Mouse (Mus musculus): ENCODE measurements at regions not wholly inside any gene's neighbourhood (a gene's known extent, or its start where the extent isn't known, plus 50 kb on each side); places are given as distances from the start of the nearest gene placed in this dataset.
A peak's percentile ranks its signal among the peaks of the same experiment; 100 is the strongest.
"Not testable (repeated sequence)": the region's sequence is repeated elsewhere in the genome, so short reads cannot be mapped to it uniquely, and the experiment has no call there.

GRCm38 (mm10) chr2:51767507-51768135 lies 140.3 kb downstream of the Tas2r134 start:
- WGBS = 70% methylated on average over 4 of the region's 4 CpGs
- H3K27ac ChIP-seq (replicated peaks; ENCODE audit: low read depth, low read length) = no peak overlapping the region

GRCm38 (mm10) chr2:51768298-51769271 lies 141.3 kb downstream of the Tas2r134 start:
- Histone ChIP-seq H3K9ac (replicated peaks; ENCODE audit: low read length) (no peak overlapping the region), H3K36me3 (ENCODE audit: control insufficient read depth, insufficient read depth, low read length) (no peaks in the 10 kb centered on the region), H3K4me2 (ENCODE audit: low read length) (no peak overlapping the region), H3K9me3 (ENCODE audit: control insufficient read depth, low read length) (no peaks in the 10 kb centered on the region), H3K27ac (replicated peaks; ENCODE audit: low read depth, low read length) (0 out of 2 replicates have a peak overlapping the region, but pooled peaks have one; percentile 8), H3K27me3 (ENCODE audit: control insufficient read depth, insufficient read depth, low read length) (no peaks in the 10 kb centered on the region), H3K4me1 (ENCODE audit: control insufficient read depth, insufficient read depth, low read length) (peaks cover 7% of the 10 kb centered on the region; the same call in 1 of the 2 replicates), H3K4me3 (replicated peaks; ENCODE audit: low read depth, low read length) (no peak overlapping the region)
- DNase-seq = peak; percentile 66
- WGBS = 56% methylated on average over 12 of the region's 12 CpGs
- ATAC-seq (ENCODE audit: low FRiP score, low TSS enrichment) = peak; percentile 58; the same call in 1 of the 2 replicates

More at GRCm38 (mm10) chr2:51767507-51768135, 140.3 kb downstream of the Tas2r134 start:
- H3K9me3 ChIP-seq (ENCODE audit: control insufficient read depth, low read length) = no peaks in the 10 kb centered on the region
- H3K4me3 ChIP-seq (replicated peaks; ENCODE audit: low read depth, low read length) = no peak overlapping the region
- DNase-seq (no peak), ATAC-seq (ENCODE audit: low FRiP score, low TSS enrichment) (no peak)
- no peak overlapping the region for H3K9ac ChIP-seq (replicated peaks; ENCODE audit: low read length)
- H3K36me3 ChIP-seq (ENCODE audit: control insufficient read depth, insufficient read depth, low read length) = no peaks in the 10 kb centered on the region
- H3K4me1 ChIP-seq (ENCODE audit: control insufficient read depth, insufficient read depth, low read length) = peaks cover 7% of the 10 kb centered on the region; the same call in 1 of the 2 replicates
- no peak overlapping the region for H3K4me2 ChIP-seq (ENCODE audit: low read length)
- no peaks in the 10 kb centered on the region for H3K27me3 ChIP-seq (ENCODE audit: control insufficient read depth, insufficient read depth, low read length)

- H3K4me1 ChIP-seq (ENCODE audit: control insufficient read depth, insufficient read depth, low read length) = peaks cover 3% of the 10 kb centered on the region; the same call in 1 of the 2 replicates
- no peak overlapping the region for H3K27ac ChIP-seq (replicated peaks; ENCODE audit: low read depth, low read length)
- no peaks in the 10 kb centered on the region for H3K9me3 ChIP-seq (ENCODE audit: control insufficient read depth, low read length)
- 92% methylated on average over 1 of the region's 1 CpGs for WGBS
- DNase-seq (no peak), ATAC-seq (ENCODE audit: low FRiP score, low TSS enrichment) (no peak)
- H3K9ac ChIP-seq (replicated peaks; ENCODE audit: low read length) = no peak overlapping the region
- H3K36me3 ChIP-seq (ENCODE audit: control insufficient read depth, insufficient read depth, low read length) = no peaks in the 10 kb centered on the region
- H3K27me3 ChIP-seq (ENCODE audit: control insufficient read depth, insufficient read depth, low read length) = no peaks in the 10 kb centered on the region
- no peak overlapping the region for H3K4me3 ChIP-seq (replicated peaks; ENCODE audit: low read depth, low read length)
- H3K4me2 ChIP-seq (ENCODE audit: low read length) = no peak overlapping the region
Observed at GRCm38 (mm10) chr2:51785169-51785568, 149.8 kb downstream of the Rbm43 start.

GRCm38 (mm10) chr2:51788896-51789295 lies 146.1 kb downstream of the Rbm43 start:
- Histone ChIP-seq H3K9ac (replicated peaks; ENCODE audit: low read length) (no peak overlapping the region), H3K9me3 (ENCODE audit: control insufficient read depth, low read length) (no peaks in the 10 kb centered on the region), H3K27me3 (ENCODE audit: control insufficient read depth, insufficient read depth, low read length) (no peaks in the 10 kb centered on the region), H3K4me2 (ENCODE audit: low read length) (no peak overlapping the region), H3K4me1 (ENCODE audit: control insufficient read depth, insufficient read depth, low read length) (peaks cover 3% of the 10 kb centered on the region; the same call in 1 of the 2 replicates), H3K27ac (replicated peaks; ENCODE audit: low read depth, low read length) (no peak overlapping the region), H3K4me3 (replicated peaks; ENCODE audit: low read depth, low read length) (no peak overlapping the region), H3K36me3 (ENCODE audit: control insufficient read depth, insufficient read depth, low read length) (no peaks in the 10 kb centered on the region)
- DNase-seq (peak; percentile 29), ATAC-seq (ENCODE audit: low FRiP score, low TSS enrichment) (no peak)
- 38% methylated on average over 3 of the region's 3 CpGs for WGBS

GRCm38 (mm10) chr2:51793291-51793690 lies 141.7 kb downstream of the Rbm43 start:
- not testable (repeated sequence) for H3K4me2 ChIP-seq (ENCODE audit: low read length); H3K36me3 ChIP-seq (ENCODE audit: control insufficient read depth, insufficient read depth, low read length); H3K27ac ChIP-seq (replicated peaks; ENCODE audit: low read depth, low read length); DNase-seq; H3K9me3 ChIP-seq (ENCODE audit: control insufficient read depth, low read length); H3K4me3 ChIP-seq (replicated peaks; ENCODE audit: low read depth, low read length); H3K4me1 ChIP-seq (ENCODE audit: control insufficient read depth, insufficient read depth, low read length); H3K27me3 ChIP-seq (ENCODE audit: control insufficient read depth, insufficient read depth, low read length); H3K9ac ChIP-seq (replicated peaks; ENCODE audit: low read length); ATAC-seq (ENCODE audit: low FRiP score, low TSS enrichment)
- WGBS = 94% methylated on average over 2 of the region's 2 CpGs

GRCm38 (mm10) chr2:51799856-51800255 lies 135.1 kb downstream of the Rbm43 start:
- H3K4me2 ChIP-seq (ENCODE audit: low read length) = no peak overlapping the region
- WGBS = 89% methylated on average over 1 of the region's 1 CpGs

GRCm38 (mm10) chr2:51822976-51823375 lies 112.0 kb downstream of the Rbm43 start:
- Histone ChIP-seq H3K4me1 (ENCODE audit: control insufficient read depth, insufficient read depth, low read length) (no peaks in the 10 kb centered on the region), H3K9ac (replicated peaks; ENCODE audit: low read length) (no peak overlapping the region), H3K4me3 (replicated peaks; ENCODE audit: low read depth, low read length) (no peak overlapping the region), H3K4me2 (ENCODE audit: low read length) (no peak overlapping the region), H3K9me3 (ENCODE audit: control insufficient read depth, low read length) (no peaks in the 10 kb centered on the region), H3K27me3 (ENCODE audit: control insufficient read depth, insufficient read depth, low read length) (no peaks in the 10 kb centered on the region), H3K36me3 (ENCODE audit: control insufficient read depth, insufficient read depth, low read length) (no peaks in the 10 kb centered on the region), H3K27ac (replicated peaks; ENCODE audit: low read depth, low read length) (no peak overlapping the region)
- ATAC-seq (ENCODE audit: low FRiP score, low TSS enrichment) = no peak
- no peak for DNase-seq
- 95% methylated on average over 2 of the region's 2 CpGs for WGBS

More at GRCm38 (mm10) chr2:51799856-51800255, 135.1 kb downstream of the Rbm43 start:
- ATAC-seq (ENCODE audit: low FRiP score, low TSS enrichment) = no peak
- H3K9me3 ChIP-seq (ENCODE audit: control insufficient read depth, low read length) = no peaks in the 10 kb centered on the region
- no peaks in the 10 kb centered on the region for H3K4me1 ChIP-seq (ENCODE audit: control insufficient read depth, insufficient read depth, low read length)
- no peaks in the 10 kb centered on the region for H3K27me3 ChIP-seq (ENCODE audit: control insufficient read depth, insufficient read depth, low read length)
- H3K9ac ChIP-seq (replicated peaks; ENCODE audit: low read length) = no peak overlapping the region
- H3K36me3 ChIP-seq (ENCODE audit: control insufficient read depth, insufficient read depth, low read length) = no peaks in the 10 kb centered on the region
- H3K27ac ChIP-seq (replicated peaks; ENCODE audit: low read depth, low read length) = no peak overlapping the region
- H3K4me3 ChIP-seq (replicated peaks; ENCODE audit: low read depth, low read length) = no peak overlapping the region
- DNase-seq = no peak

DNA sequence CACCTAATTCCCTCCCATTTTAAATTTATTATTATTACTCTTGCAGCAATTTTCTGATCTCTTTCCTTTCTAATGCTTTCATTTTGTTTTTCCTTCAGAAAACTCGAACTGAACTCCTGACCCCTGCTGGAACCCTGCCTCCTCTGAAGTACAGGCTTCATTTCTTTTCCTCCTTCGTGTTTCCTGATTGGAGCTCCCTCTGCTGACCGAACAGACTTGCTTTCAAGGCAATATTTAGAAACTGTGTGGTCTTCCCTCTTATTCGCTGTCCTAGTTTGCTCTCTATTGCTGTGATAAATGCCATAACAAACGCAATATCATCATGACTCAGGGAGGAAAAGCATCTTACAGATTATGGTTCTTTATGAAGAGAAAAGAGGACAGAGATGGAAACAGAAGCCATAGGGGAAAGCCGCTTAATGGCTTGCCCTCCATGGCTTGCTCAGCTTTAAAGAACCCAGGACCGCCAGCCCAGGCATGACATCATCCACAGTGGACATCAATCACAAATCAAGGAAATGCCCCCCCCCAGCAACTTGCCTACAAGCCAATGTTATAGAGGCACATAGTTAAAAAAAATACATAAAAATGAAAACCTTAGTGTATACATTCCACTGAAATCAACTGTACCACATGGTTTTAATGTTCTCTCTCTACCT lies 104.5 kb downstream of the Rbm43 start:
- no peaks in the 10 kb centered on the region for H3K9me3 ChIP-seq (ENCODE audit: control insufficient read depth, low read length)
- ATAC-seq (ENCODE audit: low FRiP score, low TSS enrichment) (0 out of 2 replicates have a peak, but pooled peaks have one; percentile 40), DNase-seq (peak; percentile 88)
- no peaks in the 10 kb centered on the region for H3K27me3 ChIP-seq (ENCODE audit: control insufficient read depth, insufficient read depth, low read length)
- H3K4me3 ChIP-seq (replicated peaks; ENCODE audit: low read depth, low read length) = no peak overlapping the region
- H3K27ac ChIP-seq (replicated peaks; ENCODE audit: low read depth, low read length) = peak overlapping the region; percentile 56
- H3K9ac ChIP-seq (replicated peaks; ENCODE audit: low read length) = no peak overlapping the region
- H3K4me1 ChIP-seq (ENCODE audit: control insufficient read depth, insufficient read depth, low read length) = 0 out of 2 replicates have a peak, but pooled peaks cover 10% of the 10 kb centered on the region
- H3K4me2 ChIP-seq (ENCODE audit: low read length) = no peak overlapping the region
- H3K36me3 ChIP-seq (ENCODE audit: control insufficient read depth, insufficient read depth, low read length) = no peaks in the 10 kb centered on the region
- WGBS = 39% methylated on average over 7 of the region's 7 CpGs
